Mouse (Mus musculus): ENCODE data around the gene Rap2c. TPM values are rescaled to one million over a fixed set of nuclear protein-coding genes. Genes with fewer than 3 reads are reported as not detected.

Rap2c gene
- polyA plus RNA-seq, 1 experiment from 2014 or later = 31.4 TPM

DNA sequence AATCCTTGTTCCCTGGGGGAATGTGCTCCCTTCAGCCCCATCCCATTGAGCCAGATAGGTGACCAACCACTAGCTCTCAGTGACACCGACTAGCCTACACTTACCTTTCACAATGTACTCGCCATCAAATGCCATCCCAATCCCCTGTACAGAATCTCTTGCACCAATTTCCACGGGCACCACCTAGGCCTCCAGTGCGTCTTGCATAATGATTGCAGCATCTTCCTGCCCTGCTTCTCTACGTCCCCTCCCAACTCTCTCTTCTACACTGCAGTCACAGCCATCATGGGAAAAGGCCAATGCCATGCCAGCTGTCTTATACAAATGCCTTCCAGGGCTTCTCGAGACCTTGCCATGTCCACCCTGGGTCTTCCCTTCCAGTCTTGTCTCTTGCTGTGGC, 27.9 kb downstream of the Rap2c start:
- H3K9me3 ChIP-seq (ENCODE audit: control insufficient read depth, low read length) = no peaks in the 10 kb centered on the region
- DNase-seq (ENCODE audit: low spot score) = no peak
- H3K4me1 ChIP-seq (replicated peaks; ENCODE audit: control insufficient read depth, insufficient read depth, low read length) = no peaks in the 10 kb centered on the region
- H3K27me3 ChIP-seq (ENCODE audit: control insufficient read depth, insufficient read depth, low read length) = no peaks in the 10 kb centered on the region
- H3K9ac ChIP-seq (ENCODE audit: low read depth, low read length) = no peak overlapping the region
- ATAC-seq (ENCODE audit: low FRiP score) = no peak
- H3K4me2 ChIP-seq (replicated peaks; ENCODE audit: low read depth, low read length) = no peak overlapping the region
- no peaks in the 10 kb centered on the region for H3K36me3 ChIP-seq (ENCODE audit: control insufficient read depth, insufficient read depth, low read length)
- 88% methylated on average over 6 of the region's 6 CpGs for WGBS
- no peak overlapping the region for H3K27ac ChIP-seq (ENCODE audit: low read depth, low read length)
- H3K4me3 ChIP-seq (ENCODE audit: low read depth, low read length) = no peak overlapping the region

DNA sequence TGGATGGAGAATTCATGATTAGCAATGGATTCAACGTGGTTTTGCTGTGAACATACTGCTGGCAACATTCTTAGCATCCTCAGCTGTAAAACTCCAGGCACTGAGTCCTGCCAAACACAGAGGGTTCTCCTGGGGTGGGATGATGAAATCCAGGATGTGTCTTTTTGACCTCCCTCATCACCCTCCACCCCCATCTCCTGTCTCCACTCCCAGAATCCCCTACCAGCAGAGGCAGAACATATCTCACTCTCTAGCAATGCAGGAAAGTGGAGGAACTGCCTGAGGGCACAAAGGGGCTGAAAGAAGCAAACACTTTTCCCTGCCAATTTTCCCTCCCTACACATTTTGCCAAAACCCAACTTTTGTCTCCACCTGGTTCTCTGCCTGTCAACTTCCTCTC, 29.2 kb downstream of the Rap2c start:
- H3K36me3 ChIP-seq (ENCODE audit: control insufficient read depth, insufficient read depth, low read length) = no peaks in the 10 kb centered on the region
- H3K4me1 ChIP-seq (replicated peaks; ENCODE audit: control insufficient read depth, insufficient read depth, low read length) = no peaks in the 10 kb centered on the region
- WGBS = 67% methylated on average over 1 of the region's 1 CpGs

DNA sequence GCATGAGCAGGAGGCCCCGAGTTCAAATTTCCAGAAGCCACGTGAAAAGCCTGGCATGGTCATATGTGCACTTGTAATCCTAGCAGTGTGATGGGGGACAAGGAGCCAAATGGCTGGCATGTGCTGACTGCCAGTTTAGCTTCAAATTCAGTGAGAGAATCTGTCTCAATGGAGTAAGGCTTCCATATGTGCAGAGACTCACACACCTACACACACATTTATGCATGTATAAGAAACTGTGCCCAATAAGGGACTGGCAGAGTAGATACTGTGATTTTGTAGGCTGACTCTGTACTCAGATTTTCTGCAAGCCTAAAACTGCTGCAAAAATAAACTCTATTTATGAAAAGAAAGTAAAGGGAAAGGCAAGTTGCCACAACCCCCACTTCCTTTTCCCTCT, 39.4 kb downstream of the Rap2c start:
- ATAC-seq (ENCODE audit: low FRiP score) (no peak), DNase-seq (ENCODE audit: low spot score) (no peak)
- no peaks in the 10 kb centered on the region for H3K27me3 ChIP-seq (ENCODE audit: control insufficient read depth, insufficient read depth, low read length)
- no peak overlapping the region for H3K9ac ChIP-seq (ENCODE audit: low read depth, low read length)
- no peaks in the 10 kb centered on the region for H3K9me3 ChIP-seq (ENCODE audit: control insufficient read depth, low read length)
- H3K27ac ChIP-seq (ENCODE audit: low read depth, low read length) = no peak overlapping the region
- no peak overlapping the region for H3K4me2 ChIP-seq (replicated peaks; ENCODE audit: low read depth, low read length)
- no peaks in the 10 kb centered on the region for H3K36me3 ChIP-seq (ENCODE audit: control insufficient read depth, insufficient read depth, low read length)
- no peaks in the 10 kb centered on the region for H3K4me1 ChIP-seq (replicated peaks; ENCODE audit: control insufficient read depth, insufficient read depth, low read length)
- WGBS = 74% methylated on average over 2 of the region's 2 CpGs
- H3K4me3 ChIP-seq (ENCODE audit: low read depth, low read length) = no peak overlapping the region

More for the DNA sequence above, 29.2 kb downstream of the Rap2c start:
- Histone ChIP-seq H3K4me3 (ENCODE audit: low read depth, low read length) (no peak overlapping the region), H3K27me3 (ENCODE audit: control insufficient read depth, insufficient read depth, low read length) (no peaks in the 10 kb centered on the region), H3K9ac (ENCODE audit: low read depth, low read length) (no peak overlapping the region), H3K4me2 (replicated peaks; ENCODE audit: low read depth, low read length) (no peak overlapping the region), H3K9me3 (ENCODE audit: control insufficient read depth, low read length) (no peaks in the 10 kb centered on the region), H3K27ac (ENCODE audit: low read depth, low read length) (no peak overlapping the region)
- no peak for DNase-seq (ENCODE audit: low spot score)
- ATAC-seq (ENCODE audit: low FRiP score) = no peak

DNA sequence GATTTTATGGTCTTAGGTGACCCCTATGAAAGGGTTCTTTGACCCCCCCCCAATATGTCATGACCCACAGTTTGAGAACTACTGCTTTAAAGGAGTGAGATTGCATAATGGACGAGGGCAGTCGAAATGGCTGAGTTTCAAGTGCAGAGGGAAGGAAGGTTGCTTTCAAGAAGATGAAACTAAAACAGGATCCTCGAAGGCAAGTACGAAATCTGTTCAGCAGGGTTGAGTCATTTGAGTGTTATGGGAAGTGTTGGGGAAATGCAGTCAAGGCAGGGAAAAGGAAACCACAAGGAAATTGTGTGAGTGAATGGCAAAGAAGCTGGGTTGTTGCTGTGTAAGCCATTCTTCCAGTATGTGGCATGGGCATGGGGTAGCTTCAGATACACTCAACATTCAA, 45.7 kb downstream of the Rap2c start:
- Histone ChIP-seq H3K27ac (ENCODE audit: low read depth, low read length) (no peak overlapping the region), H3K9ac (ENCODE audit: low read depth, low read length) (no peak overlapping the region), H3K9me3 (ENCODE audit: control insufficient read depth, low read length) (no peaks in the 10 kb centered on the region), H3K4me3 (ENCODE audit: low read depth, low read length) (no peak overlapping the region), H3K27me3 (ENCODE audit: control insufficient read depth, insufficient read depth, low read length) (no peaks in the 10 kb centered on the region), H3K4me2 (replicated peaks; ENCODE audit: low read depth, low read length) (no peak overlapping the region), H3K36me3 (ENCODE audit: control insufficient read depth, insufficient read depth, low read length) (no peaks in the 10 kb centered on the region), H3K4me1 (replicated peaks; ENCODE audit: control insufficient read depth, insufficient read depth, low read length) (no peaks in the 10 kb centered on the region)
- 86% methylated on average over 4 of the region's 4 CpGs for WGBS
- no peak for ATAC-seq (ENCODE audit: low FRiP score)
- no peak for DNase-seq (ENCODE audit: low spot score)

DNA sequence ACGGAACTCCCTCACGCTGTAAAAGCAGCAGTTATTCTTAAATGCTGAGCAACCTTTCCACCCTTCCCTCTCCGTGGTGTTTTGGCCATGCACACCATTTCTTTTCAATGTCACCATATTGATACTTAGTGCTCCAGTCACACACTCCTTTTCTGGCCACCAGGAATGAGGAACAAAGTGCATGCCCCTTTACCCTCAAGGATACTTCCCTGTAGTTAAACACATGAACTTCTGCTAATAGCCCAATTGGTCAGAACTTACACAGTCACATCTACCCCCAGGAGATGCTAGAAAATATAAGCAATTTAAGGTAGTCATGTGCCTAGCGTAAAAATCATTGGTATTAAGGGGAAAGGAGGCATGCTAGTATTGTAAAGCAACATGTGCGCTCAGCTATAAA, 47.9 kb downstream of the Rap2c start:
- Histone ChIP-seq H3K4me3 (ENCODE audit: low read depth, low read length) (no peak overlapping the region), H3K4me1 (replicated peaks; ENCODE audit: control insufficient read depth, insufficient read depth, low read length) (no peaks in the 10 kb centered on the region), H3K27ac (ENCODE audit: low read depth, low read length) (no peak overlapping the region), H3K4me2 (replicated peaks; ENCODE audit: low read depth, low read length) (no peak overlapping the region), H3K36me3 (ENCODE audit: control insufficient read depth, insufficient read depth, low read length) (no peaks in the 10 kb centered on the region), H3K9ac (ENCODE audit: low read depth, low read length) (no peak overlapping the region), H3K27me3 (ENCODE audit: control insufficient read depth, insufficient read depth, low read length) (no peaks in the 10 kb centered on the region), H3K9me3 (ENCODE audit: control insufficient read depth, low read length) (no peaks in the 10 kb centered on the region)
- no peak for ATAC-seq (ENCODE audit: low FRiP score)
- 89% methylated on average over 5 of the region's 5 CpGs for WGBS
- no peak for DNase-seq (ENCODE audit: low spot score)

DNA sequence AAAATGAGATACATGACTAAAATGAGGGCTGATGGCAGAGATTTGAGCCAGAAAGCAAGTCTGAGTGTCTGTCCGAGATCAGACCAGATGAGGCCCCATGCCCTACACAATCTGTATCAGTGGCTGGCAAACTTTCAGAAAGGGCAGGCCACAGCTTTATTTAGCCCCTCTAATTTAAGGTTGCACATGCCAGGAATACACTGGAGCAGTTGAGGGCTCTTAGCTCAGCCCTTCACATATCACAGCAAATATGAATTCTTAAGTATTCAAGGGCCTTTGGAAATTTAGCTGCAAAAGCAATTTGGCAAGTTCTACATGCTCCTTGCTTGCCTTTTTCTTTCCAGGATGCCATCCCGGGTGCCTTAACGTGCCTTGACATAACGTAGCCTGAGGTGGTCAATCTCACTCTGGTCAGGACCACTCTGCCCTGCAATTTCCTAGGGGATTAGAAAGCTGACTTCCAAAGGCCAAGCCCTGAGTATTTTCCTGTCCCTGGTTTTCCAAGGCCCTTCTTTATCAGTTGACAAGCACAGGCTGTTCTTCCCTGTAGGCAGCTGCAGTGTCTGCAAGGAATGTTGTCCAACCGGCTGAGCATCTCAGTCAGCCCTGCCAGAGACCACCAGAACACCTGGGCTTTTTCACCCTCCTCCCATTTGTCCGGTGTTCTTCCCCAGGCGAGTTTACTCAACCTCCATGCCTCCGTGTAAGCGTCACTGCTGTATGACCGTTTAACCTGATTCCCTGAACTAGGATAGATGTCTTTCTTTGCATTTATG, 49.5 kb downstream of the Rap2c start:
- Histone ChIP-seq H3K9ac (ENCODE audit: low read depth, low read length) (no peak overlapping the region), H3K36me3 (ENCODE audit: control insufficient read depth, insufficient read depth, low read length) (no peaks in the 10 kb centered on the region), H3K4me1 (replicated peaks; ENCODE audit: control insufficient read depth, insufficient read depth, low read length) (no peaks in the 10 kb centered on the region), H3K9me3 (ENCODE audit: control insufficient read depth, low read length) (no peaks in the 10 kb centered on the region), H3K4me2 (replicated peaks; ENCODE audit: low read depth, low read length) (no peak overlapping the region), H3K27me3 (ENCODE audit: control insufficient read depth, insufficient read depth, low read length) (no peaks in the 10 kb centered on the region), H3K27ac (ENCODE audit: low read depth, low read length) (no peak overlapping the region), H3K4me3 (ENCODE audit: low read depth, low read length) (no peak overlapping the region)
- WGBS = 66% methylated on average over 10 of the region's 10 CpGs
- DNase-seq (ENCODE audit: low spot score) = no peak
- no peak for ATAC-seq (ENCODE audit: low FRiP score)

DNA sequence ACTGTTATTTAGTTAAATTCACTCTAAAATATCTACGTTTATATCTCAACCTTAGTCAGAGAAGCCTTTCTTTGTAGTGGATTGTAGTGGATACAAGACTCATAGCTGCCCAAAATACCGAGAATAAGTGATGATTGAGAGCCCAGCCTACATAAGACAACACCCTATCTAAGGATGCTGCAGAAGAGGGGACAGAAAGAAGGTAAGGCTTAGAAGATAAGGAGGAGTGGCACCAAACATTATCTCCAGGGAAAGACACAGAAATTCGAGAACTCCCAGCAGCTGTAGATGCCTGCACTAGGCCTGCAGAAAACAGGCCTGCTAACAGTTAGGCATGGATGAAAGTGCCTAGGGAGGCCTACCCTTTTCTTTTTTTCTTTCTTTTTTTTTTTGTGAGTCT, 52.7 kb downstream of the Rap2c start:
- Histone ChIP-seq H3K9me3 (ENCODE audit: control insufficient read depth, low read length) (no peaks in the 10 kb centered on the region), H3K4me3 (ENCODE audit: low read depth, low read length) (no peak overlapping the region), H3K4me2 (replicated peaks; ENCODE audit: low read depth, low read length) (no peak overlapping the region), H3K4me1 (replicated peaks; ENCODE audit: control insufficient read depth, insufficient read depth, low read length) (no peaks in the 10 kb centered on the region), H3K9ac (ENCODE audit: low read depth, low read length) (no peak overlapping the region), H3K36me3 (ENCODE audit: control insufficient read depth, insufficient read depth, low read length) (no peaks in the 10 kb centered on the region), H3K27me3 (ENCODE audit: control insufficient read depth, insufficient read depth, low read length) (no peaks in the 10 kb centered on the region), H3K27ac (ENCODE audit: low read depth, low read length) (no peak overlapping the region)
- no peak for DNase-seq (ENCODE audit: low spot score)
- 73% methylated on average over 3 of the region's 3 CpGs for WGBS
- ATAC-seq (ENCODE audit: low FRiP score) = no peak

DNA sequence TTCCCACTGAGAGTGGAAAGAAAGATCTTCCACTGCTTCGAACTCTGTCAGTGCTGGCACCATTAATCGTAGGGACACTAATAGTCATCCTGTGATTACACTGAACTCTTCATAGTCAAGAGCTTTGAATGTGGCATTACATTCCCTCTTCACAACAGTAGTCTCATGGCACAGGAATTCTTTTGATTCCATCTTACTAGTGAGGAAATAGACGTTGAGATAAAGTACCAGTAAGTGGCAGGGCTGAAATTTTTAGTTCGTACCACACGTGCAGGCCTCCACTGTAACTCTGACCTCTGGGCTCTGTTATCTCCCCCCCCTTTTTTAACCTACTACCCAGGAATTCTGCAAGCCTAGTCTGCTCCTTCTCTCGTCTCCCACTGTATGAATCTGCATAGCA, 54.9 kb downstream of the Rap2c start:
- ATAC-seq (ENCODE audit: low FRiP score) (no peak), DNase-seq (ENCODE audit: low spot score) (no peak)
- no peak overlapping the region for H3K4me3 ChIP-seq (ENCODE audit: low read depth, low read length)
- no peaks in the 10 kb centered on the region for H3K9me3 ChIP-seq (ENCODE audit: control insufficient read depth, low read length)
- no peak overlapping the region for H3K4me2 ChIP-seq (replicated peaks; ENCODE audit: low read depth, low read length)
- 67% methylated on average over 6 of the region's 6 CpGs for WGBS
- H3K4me1 ChIP-seq (replicated peaks; ENCODE audit: control insufficient read depth, insufficient read depth, low read length) = no peaks in the 10 kb centered on the region
- H3K27ac ChIP-seq (ENCODE audit: low read depth, low read length) = no peak overlapping the region
- no peak overlapping the region for H3K9ac ChIP-seq (ENCODE audit: low read depth, low read length)
- no peaks in the 10 kb centered on the region for H3K36me3 ChIP-seq (ENCODE audit: control insufficient read depth, insufficient read depth, low read length)
- H3K27me3 ChIP-seq (ENCODE audit: control insufficient read depth, insufficient read depth, low read length) = no peaks in the 10 kb centered on the region

Data from hindbrain, embryonic 11.5 days (tissue).